Mouse (Mus musculus): ENCODE data around the gene Mon1b. TPM values are rescaled to one million over a fixed set of nuclear protein-coding genes. Genes with fewer than 3 reads are reported as not detected.

Gene Mon1b
- polyA plus RNA-seq, 1 experiment: 12.4 TPM

- no peak for TF ChIP-seq CTCF (IDR thresholded peaks at IDR 0.05; ENCODE audit: borderline replicate concordance, insufficient read depth, low read depth, low read length)
- no peak for TF ChIP-seq POLR2A (IDR thresholded peaks at IDR 0.05; ENCODE audit: borderline replicate concordance, insufficient read depth, low read length)
- peaks cover 4% of the 10 kb centered on the region; the same call in 1 of the 2 replicates for H3K4me1 ChIP-seq (ENCODE audit: control insufficient read depth, insufficient read depth, low read length)
- WGBS: 50% methylated on average over 2 of the region's 2 CpGs
Measured at GRCm38 (mm10) chr8:113675281-113675680, 39.9 kb downstream of the Mon1b start.

GRCm38 (mm10) chr8:113676811-113677210 lies 41.4 kb downstream of the Mon1b start:
- Histone ChIP-seq H3K4me3 (replicated peaks; ENCODE audit: insufficient read depth, low read depth, low read length) (no peak overlapping the region), H3K4me1 (ENCODE audit: control insufficient read depth, insufficient read depth, low read length) (peaks cover 4% of the 10 kb centered on the region; the same call in 1 of the 2 replicates), H3K27ac (ENCODE audit: insufficient read depth, low read length) (no peak overlapping the region), H3K27me3 (ENCODE audit: control insufficient read depth, insufficient read depth, low read length) (no peaks in the 10 kb centered on the region)
- no peak for DNase-seq
- no peak for TF ChIP-seq POLR2A (IDR thresholded peaks at IDR 0.05; ENCODE audit: borderline replicate concordance, insufficient read depth, low read length)
- TF ChIP-seq CTCF (IDR thresholded peaks at IDR 0.05; ENCODE audit: borderline replicate concordance, insufficient read depth, low read depth, low read length): no peak
- 83% methylated on average over 1 of the region's 1 CpGs for WGBS

More at GRCm38 (mm10) chr8:113675281-113675680, 39.9 kb downstream of the Mon1b start:
- no peak overlapping the region for H3K4me3 ChIP-seq (replicated peaks; ENCODE audit: insufficient read depth, low read depth, low read length)
- DNase-seq: no peak
- H3K27ac ChIP-seq (ENCODE audit: insufficient read depth, low read length): no peak overlapping the region
- H3K27me3 ChIP-seq (ENCODE audit: control insufficient read depth, insufficient read depth, low read length): no peaks in the 10 kb centered on the region

GRCm38 (mm10) chr8:113679361-113679760 lies 44.0 kb downstream of the Mon1b start:
- H3K27ac ChIP-seq (ENCODE audit: insufficient read depth, low read length): no peak overlapping the region
- no peak for DNase-seq
- TF ChIP-seq POLR2A (IDR thresholded peaks at IDR 0.05; ENCODE audit: borderline replicate concordance, insufficient read depth, low read length): no peak
- no peak for TF ChIP-seq CTCF (IDR thresholded peaks at IDR 0.05; ENCODE audit: borderline replicate concordance, insufficient read depth, low read depth, low read length)
- no peaks in the 10 kb centered on the region for H3K27me3 ChIP-seq (ENCODE audit: control insufficient read depth, insufficient read depth, low read length)
- H3K4me3 ChIP-seq (replicated peaks; ENCODE audit: insufficient read depth, low read depth, low read length): no peak overlapping the region
- no peaks in the 10 kb centered on the region for H3K4me1 ChIP-seq (ENCODE audit: control insufficient read depth, insufficient read depth, low read length)
- whole genome bisulfite sequencing: 80% methylated on average over 3 of the region's 3 CpGs

- TF ChIP-seq CTCF (IDR thresholded peaks at IDR 0.05; ENCODE audit: borderline replicate concordance, insufficient read depth, low read depth, low read length): no peak
- TF ChIP-seq POLR2A (IDR thresholded peaks at IDR 0.05; ENCODE audit: borderline replicate concordance, insufficient read depth, low read length): no peak
- peak; percentile 41 to 52 for DNase-seq
- H3K4me3 ChIP-seq (replicated peaks; ENCODE audit: insufficient read depth, low read depth, low read length): peak overlapping the region; percentile 41
- H3K27me3 ChIP-seq (ENCODE audit: control insufficient read depth, insufficient read depth, low read length): peaks cover 1% of the 10 kb centered on the region; the same call in 1 of the 2 replicates
- H3K4me1 ChIP-seq (ENCODE audit: control insufficient read depth, insufficient read depth, low read length): peaks cover 13% of the 10 kb centered on the region
- H3K27ac ChIP-seq (ENCODE audit: insufficient read depth, low read length): no peak overlapping the region
- 15% methylated on average over 17 of the region's 17 CpGs for WGBS
Measured at GRCm38 (mm10) chr8:113687889-113688542, 52.6 kb downstream of the Mon1b start.

- Histone ChIP-seq H3K4me1 (ENCODE audit: control insufficient read depth, insufficient read depth, low read length) (peaks cover 13% of the 10 kb centered on the region), H3K4me3 (replicated peaks; ENCODE audit: insufficient read depth, low read depth, low read length) (no peak overlapping the region), H3K27me3 (ENCODE audit: control insufficient read depth, insufficient read depth, low read length) (peaks cover 1% of the 10 kb centered on the region; the same call in 1 of the 2 replicates), H3K27ac (ENCODE audit: insufficient read depth, low read length) (no peak overlapping the region)
- no peak for DNase-seq
- no peak for TF ChIP-seq CTCF (IDR thresholded peaks at IDR 0.05; ENCODE audit: borderline replicate concordance, insufficient read depth, low read depth, low read length)
- no peak for TF ChIP-seq POLR2A (IDR thresholded peaks at IDR 0.05; ENCODE audit: borderline replicate concordance, insufficient read depth, low read length)
- 39% methylated on average over 8 of the region's 8 CpGs for WGBS
Measured at GRCm38 (mm10) chr8:113688543-113688915, 53.1 kb downstream of the Mon1b start.

GRCm38 (mm10) chr8:113691622-113692343 lies 56.4 kb downstream of the Mon1b start:
- 16% methylated on average over 14 of the region's 14 CpGs for WGBS

More at GRCm38 (mm10) chr8:113691622-113692343, 56.4 kb downstream of the Mon1b start:
- Histone ChIP-seq H3K27me3 (ENCODE audit: control insufficient read depth, insufficient read depth, low read length) (peaks cover 1% of the 10 kb centered on the region; the same call in 1 of the 2 replicates), H3K27ac (ENCODE audit: insufficient read depth, low read length) (no peak overlapping the region), H3K4me1 (ENCODE audit: control insufficient read depth, insufficient read depth, low read length) (peaks cover 13% of the 10 kb centered on the region), H3K4me3 (replicated peaks; ENCODE audit: insufficient read depth, low read depth, low read length) (no peak overlapping the region)
- TF ChIP-seq CTCF (IDR thresholded peaks at IDR 0.05; ENCODE audit: borderline replicate concordance, insufficient read depth, low read depth, low read length) (no peak), POLR2A (IDR thresholded peaks at IDR 0.05; ENCODE audit: borderline replicate concordance, insufficient read depth, low read length) (no peak)
- DNase-seq: peak; percentile 41 to 58

Other genes starting within 250 kb of the Mon1b start
- 0.18 and 0.49 TPM in 2 replicates for gene Syce1l, start 7.6 kb downstream of the Mon1b start, polyA plus RNA-seq (2012; rRNA removed)
- 9.6 and 12.3 TPM in 2 replicates for gene Adamts18, start 213.2 kb downstream of the Mon1b start, polyA plus RNA-seq (2012; rRNA removed)

Data from cerebellum, adult 2 months (tissue).